Mouse (Mus musculus) neural tube, embryonic 11.5 days (tissue): ENCODE results near the gene Prss35. TPM values are rescaled to one million over a fixed set of nuclear protein-coding genes. Genes with fewer than 3 reads are reported as not detected.

Experiments used
- ATAC-seq: fragments of 200-750 bp; cut with Nextera tagmentation; 2 replicates; pipeline ENCODE4 v1.8.0; 2017; ENCODE audit warnings: moderate number of reproducible peaks, mild to moderate bottlenecking, moderate TSS enrichment, moderate library complexity; ENCODE audit not compliant: insufficient read depth, low FRiP score, low TSS enrichment
- DNase-seq: peaks from one replicate; pipeline ENCODE4 v3.0.0-alpha.2; 2015; ENCODE audit warnings: low spot score
- H3K27ac ChIP-seq: fragments of 300-500 bp; sonication (generic); 2 replicates; pipeline ENCODE4 v1.5.1; 2014; ENCODE audit warnings: low read depth, mild to moderate bottlenecking, low read length
- H3K27me3 ChIP-seq: fragments of 300-500 bp; sonication (generic); 2 replicates; pipeline ENCODE4 v1.6.1; 2014; ENCODE audit warnings: mild to moderate bottlenecking, low read length, mixed read lengths; ENCODE audit not compliant: control insufficient read depth, insufficient read depth
- H3K36me3 ChIP-seq: fragments of 300-500 bp; sonication (generic); 2 replicates; pipeline ENCODE4 v1.6.1; 2014; ENCODE audit warnings: mild to moderate bottlenecking, low read length, moderate library complexity, mixed read lengths; ENCODE audit not compliant: control insufficient read depth, insufficient read depth
- H3K4me1 ChIP-seq: fragments of 300-500 bp; sonication (generic); 2 replicates; pipeline ENCODE4 v1.6.1; 2014; ENCODE audit warnings: low read length, mixed read lengths; ENCODE audit not compliant: control insufficient read depth, insufficient read depth
- H3K4me2 ChIP-seq: fragments of 300-500 bp; sonication (generic); 2 replicates; pipeline ENCODE4 v1.6.1; 2014; ENCODE audit warnings: low read depth, mild to moderate bottlenecking, moderate library complexity
- H3K4me3 ChIP-seq: fragments of 300-500 bp; sonication (generic); 2 replicates; pipeline ENCODE4 v1.5.1; 2014; ENCODE audit warnings: low read depth, low read length
- H3K9ac ChIP-seq: fragments of 300-500 bp; sonication (generic); 2 replicates; pipeline ENCODE4 v1.6.1; 2014; ENCODE audit warnings: mild to moderate bottlenecking, low read length
- H3K9me3 ChIP-seq: fragments of 300-500 bp; sonication (generic); 2 replicates; pipeline ENCODE4 v1.6.1; 2016; ENCODE audit warnings: low read length; ENCODE audit not compliant: control insufficient read depth
- WGBS: fragments of 180-500 bp; shearing (Covaris S2); extraction: QIAGEN DNeasy Blood & Tissue Kit; methylation state at CpG from one replicate; pipeline ENCODE4 v1.1.7; 2014; 5-methylcytosine and 5-hydroxymethylcytosine counted together
- polyA plus RNA-seq: library from polyadenylated mRNA; unstranded; fragments of >200 nt; fragmentation: Nextera tagmentation; extraction: Ambion mirVana; gene quantifications from 2 replicates; pipeline ENCODE4 v1.2.1, GENCODE M21; 2014

The Prss35 gene
- polyA plus RNA-seq, 1 experiment from 2014 or later: 1.9 TPM

GRCm38 (mm10) chr9:86725604-86726380 lies 17.7 kb upstream of the Prss35 start:
- Histone ChIP-seq H3K27me3 (no peaks in the 10 kb centered on the region), H3K4me2 (no peak overlapping the region), H3K27ac (no peak overlapping the region), H3K36me3 (no peaks in the 10 kb centered on the region), H3K9ac (no peak overlapping the region), H3K9me3 (no peaks in the 10 kb centered on the region), H3K4me1 (no peaks in the 10 kb centered on the region), H3K4me3 (no peak overlapping the region)
- ATAC-seq: no peak
- 67% methylated on average over 7 of the region's 7 CpGs for WGBS
- no peak for DNase-seq

- DNase-seq (no peak), ATAC-seq (no peak)
- Histone ChIP-seq H3K27me3 (no peaks in the 10 kb centered on the region), H3K4me2 (no peak overlapping the region), H3K27ac (no peak overlapping the region), H3K4me3 (no peak overlapping the region), H3K9me3 (no peaks in the 10 kb centered on the region), H3K4me1 (no peaks in the 10 kb centered on the region), H3K36me3 (no peaks in the 10 kb centered on the region), H3K9ac (no peak overlapping the region)
- WGBS: 84% methylated on average over 5 of the region's 5 CpGs
Measured at GRCm38 (mm10) chr9:86726381-86726720, 17.1 kb upstream of the Prss35 start.

- Histone ChIP-seq H3K4me1 (no peaks in the 10 kb centered on the region), H3K9me3 (no peaks in the 10 kb centered on the region), H3K4me3 (no peak overlapping the region), H3K27ac (no peak overlapping the region), H3K9ac (no peak overlapping the region), H3K4me2 (no peak overlapping the region), H3K27me3 (no peaks in the 10 kb centered on the region), H3K36me3 (no peaks in the 10 kb centered on the region)
- ATAC-seq (no peak), DNase-seq (no peak)
- WGBS: 91% methylated on average over 10 of the region's 10 CpGs
Measured at GRCm38 (mm10) chr9:86728214-86728814, 15.1 kb upstream of the Prss35 start.

- no peak overlapping the region for H3K9ac ChIP-seq
- 72% methylated on average over 1 of the region's 1 CpGs for WGBS
- no peaks in the 10 kb centered on the region for H3K9me3 ChIP-seq
- no peak overlapping the region for H3K4me2 ChIP-seq
- H3K4me3 ChIP-seq: no peak overlapping the region
- no peaks in the 10 kb centered on the region for H3K36me3 ChIP-seq
- H3K4me1 ChIP-seq: no peaks in the 10 kb centered on the region
- no peaks in the 10 kb centered on the region for H3K27me3 ChIP-seq
- H3K27ac ChIP-seq: no peak overlapping the region
- no peak for DNase-seq
- ATAC-seq: no peak
Measured at GRCm38 (mm10) chr9:86729084-86729483, 14.4 kb upstream of the Prss35 start.

- WGBS: 90% methylated on average over 3 of the region's 3 CpGs
- no peak for DNase-seq
- H3K36me3 ChIP-seq: no peaks in the 10 kb centered on the region
Measured at GRCm38 (mm10) chr9:86729811-86730210, 13.6 kb upstream of the Prss35 start.

GRCm38 (mm10) chr9:86734357-86734756 lies 9.1 kb upstream of the Prss35 start:
- Histone ChIP-seq H3K36me3 (no peaks in the 10 kb centered on the region), H3K27me3 (no peaks in the 10 kb centered on the region), H3K4me1 (no peaks in the 10 kb centered on the region), H3K9ac (no peak overlapping the region), H3K9me3 (no peaks in the 10 kb centered on the region), H3K27ac (no peak overlapping the region), H3K4me3 (no peak overlapping the region), H3K4me2 (no peak overlapping the region)
- ATAC-seq (no peak), DNase-seq (no peak)

More at GRCm38 (mm10) chr9:86729811-86730210, 13.6 kb upstream of the Prss35 start:
- no peaks in the 10 kb centered on the region for H3K9me3 ChIP-seq
- no peaks in the 10 kb centered on the region for H3K4me1 ChIP-seq
- ATAC-seq: no peak
- no peak overlapping the region for H3K9ac ChIP-seq
- no peak overlapping the region for H3K4me3 ChIP-seq
- no peaks in the 10 kb centered on the region for H3K27me3 ChIP-seq
- no peak overlapping the region for H3K4me2 ChIP-seq
- H3K27ac ChIP-seq: no peak overlapping the region

- Histone ChIP-seq H3K4me1 (no peaks in the 10 kb centered on the region), H3K9ac (no peak overlapping the region), H3K36me3 (no peaks in the 10 kb centered on the region), H3K27ac (no peak overlapping the region), H3K4me2 (no peak overlapping the region), H3K4me3 (no peak overlapping the region), H3K27me3 (no peaks in the 10 kb centered on the region), H3K9me3 (no peaks in the 10 kb centered on the region)
- DNase-seq (no peak), ATAC-seq (no peak)
- WGBS: 72% methylated on average over 9 of the region's 9 CpGs
Measured at GRCm38 (mm10) chr9:86734795-86735194, 8.7 kb upstream of the Prss35 start.

- no peak overlapping the region for H3K4me2 ChIP-seq
- 96% methylated on average over 4 of the region's 4 CpGs for WGBS
Measured at GRCm38 (mm10) chr9:86736991-86737390, 6.5 kb upstream of the Prss35 start.

GRCm38 (mm10) chr9:86738067-86738466 lies 5.4 kb upstream of the Prss35 start:
- ATAC-seq: no peak
- no peaks in the 10 kb centered on the region for H3K27me3 ChIP-seq
- no peaks in the 10 kb centered on the region for H3K36me3 ChIP-seq
- H3K27ac ChIP-seq: no peak overlapping the region
- no peaks in the 10 kb centered on the region for H3K9me3 ChIP-seq
- no peak overlapping the region for H3K4me2 ChIP-seq
- H3K4me1 ChIP-seq: no peaks in the 10 kb centered on the region
- no peak for DNase-seq
- H3K4me3 ChIP-seq: no peak overlapping the region
- 87% methylated on average over 1 of the region's 1 CpGs for WGBS
- H3K9ac ChIP-seq: no peak overlapping the region

More at GRCm38 (mm10) chr9:86736991-86737390, 6.5 kb upstream of the Prss35 start:
- Histone ChIP-seq H3K36me3 (no peaks in the 10 kb centered on the region), H3K4me1 (no peaks in the 10 kb centered on the region), H3K9me3 (no peaks in the 10 kb centered on the region), H3K9ac (no peak overlapping the region), H3K27me3 (no peaks in the 10 kb centered on the region), H3K4me3 (no peak overlapping the region), H3K27ac (no peak overlapping the region)
- DNase-seq: no peak
- no peak for ATAC-seq
